Mouse (Mus musculus) macrophage (primary cell): ENCODE results near the gene Gm8720. TPM values are rescaled to one million over a fixed set of nuclear protein-coding genes. Genes with fewer than 3 reads are reported as not detected.
"Not testable (repeated sequence)": the region's sequence is repeated elsewhere in the genome, so short reads cannot be mapped to it uniquely, and the experiment has no call there.

ENCODE experiments used
- H3K27ac ChIP-seq: fragments of 350-480 bp; formaldehyde crosslinking; 2 replicates; pipeline ENCODE4 v1.9.0; 2021
- H3K36me3 ChIP-seq: fragments of 350-480 bp; formaldehyde crosslinking; 2 replicates; pipeline ENCODE4 v1.9.0; 2021; ENCODE audit errors: inconsistent target
- H3K4me3 ChIP-seq: fragments of 350-480 bp; formaldehyde crosslinking; 2 replicates; pipeline ENCODE4 v1.9.0; 2021; ENCODE audit errors: inconsistent target
- H3K79me2 ChIP-seq: fragments of 350-480 bp; formaldehyde crosslinking; 2 replicates; pipeline ENCODE4 v1.9.0; 2021; ENCODE audit errors: inconsistent target
- WGBS: methylation state at CpG from one replicate; pipeline ENCODE4 v1.1.7; 2026; ENCODE audit warnings: inconsistent platforms; ENCODE audit not compliant: missing documents; 5-methylcytosine and 5-hydroxymethylcytosine counted together
- polyA plus RNA-seq: library from polyadenylated mRNA; stranded (reverse); fragments of 250-400 nt; gene quantifications from 3 replicates; pipeline ENCODE4 v1.2.4, GENCODE M21; 2018; ENCODE audit warnings: inconsistent platforms
- total RNA-seq, 78 experiments: library from RNA; depleted of rRNA; stranded (reverse); fragments of 250-400 nt; gene quantifications; 1 replicate in 9 of 78; 2 replicates in 24 of 78; 3 replicates in 43 of 78; 4 replicates in 2 of 78; pipeline ENCODE4 v1.2.4; 2018; ENCODE audit warnings: inconsistent platforms in 56 of 78

Gm8720 gene
- total RNA-seq (2018; cell fraction: chromatin; rRNA removed) = not detected
- not detected for total RNA-seq (2018; cell fraction: cytosol; rRNA removed)
- not detected for total RNA-seq (2018; cell fraction: nucleus; rRNA removed)
- not detected in 3 replicates for polyA plus RNA-seq

DNA sequence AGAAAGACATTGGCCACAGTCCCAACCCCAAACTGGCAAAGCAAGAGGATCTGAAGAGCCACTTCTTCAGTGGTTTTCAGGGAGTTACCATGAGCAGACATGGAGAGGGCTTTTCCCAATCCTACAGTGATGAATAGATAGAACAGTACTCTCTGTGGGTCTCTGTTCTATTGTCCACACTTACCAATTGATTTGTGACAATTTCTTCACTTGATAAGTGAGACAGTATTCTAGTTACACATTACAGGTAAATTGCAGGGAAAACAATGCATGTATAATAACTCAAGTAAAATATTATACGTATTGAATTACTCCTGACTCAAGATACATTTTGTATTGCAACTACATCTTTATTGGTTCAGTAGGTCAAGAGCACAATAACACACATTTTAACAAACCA is at the start of gene Gm8720:
Gene Gm8720, minus strand, starts transcription at position 101 of the 400 bp plus-strand sequence.
- H3K4me3 ChIP-seq, H3K36me3 ChIP-seq, H3K79me2 ChIP-seq, H3K27ac ChIP-seq: not testable (repeated sequence)
- no CpG with 5 or more reads among the region's 1 CpGs for WGBS

DNA sequence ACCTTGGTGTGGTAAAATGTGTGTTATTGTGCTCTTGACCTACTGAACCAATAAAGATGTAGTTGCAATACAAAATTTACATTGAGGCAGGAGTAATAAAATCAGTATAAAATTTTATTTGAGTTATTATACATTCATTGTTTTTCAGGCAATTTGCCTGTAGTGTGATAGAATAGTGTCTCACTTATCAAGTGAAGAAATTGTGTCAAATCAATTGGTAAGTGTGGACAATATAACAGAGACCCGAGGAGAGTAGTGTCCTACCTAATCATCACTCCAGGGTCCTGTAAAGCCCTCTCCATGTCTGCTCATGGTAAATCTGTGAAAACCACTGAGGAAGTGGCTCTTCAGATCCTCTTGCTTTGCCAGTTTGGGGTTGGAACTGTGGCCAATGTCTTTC is 12.0 kb downstream of the Gm8720 start, which contains the start of gene Vmn1r163:
Gene Vmn1r163, plus strand, starts transcription at position 301 of the 400 bp plus-strand sequence.
- no CpG with 5 or more reads among the region's 1 CpGs for WGBS
- H3K79me2 ChIP-seq, H3K4me3 ChIP-seq, H3K36me3 ChIP-seq, H3K27ac ChIP-seq: not testable (repeated sequence)

DNA sequence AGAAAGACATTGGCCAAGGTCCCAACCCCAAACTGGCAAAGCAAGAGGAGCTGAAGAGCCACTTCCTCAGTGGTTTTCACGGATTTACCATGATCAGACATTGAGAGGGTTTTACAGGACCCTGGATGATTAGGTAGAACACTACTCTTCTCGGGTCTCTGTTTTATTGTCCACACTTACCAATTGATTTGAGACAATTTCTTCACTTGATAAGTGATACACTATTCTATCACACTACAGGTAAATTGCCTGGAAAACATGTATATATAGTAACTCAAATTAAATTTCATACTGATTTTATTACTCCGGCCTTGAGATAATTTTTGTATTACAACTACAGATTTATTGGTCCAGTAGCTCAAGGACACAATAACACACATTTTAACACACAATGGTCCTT is 47.4 kb downstream of the Gm8720 start, which contains the start of gene Gm4216:
Gene Gm4216, minus strand, starts transcription at position 101 of the 400 bp plus-strand sequence.
- H3K79me2 ChIP-seq, H3K4me3 ChIP-seq, H3K36me3 ChIP-seq, H3K27ac ChIP-seq: not testable (repeated sequence)
- WGBS = no CpG with 5 or more reads among the region's 3 CpGs

Other genes starting within 250 kb of the Gm8720 start
- gene Vmn1r159, start 223.9 kb downstream of the Gm8720 start, polyA plus RNA-seq = not detected in 3 replicates
- gene Vmn1r160, start 196.2 kb downstream of the Gm8720 start, polyA plus RNA-seq = not detected in 3 replicates
- not detected in 3 replicates for gene Gm4214, start 82.8 kb downstream of the Gm8720 start, polyA plus RNA-seq
- gene Gm4216, start 47.5 kb downstream of the Gm8720 start, polyA plus RNA-seq = not detected in 3 replicates
- not detected in 3 replicates for gene Vmn1r163, start 11.9 kb downstream of the Gm8720 start, polyA plus RNA-seq
- not detected in 3 replicates for gene Gm10662, start 77.0 kb upstream of the Gm8720 start, polyA plus RNA-seq
- not detected in 3 replicates for gene Vmn1r165, start 149.9 kb upstream of the Gm8720 start, polyA plus RNA-seq
- gene Vmn1r166, start 184.2 kb upstream of the Gm8720 start, polyA plus RNA-seq = not detected in 3 replicates
- not detected in 3 replicates for gene Gm6902, start 211.4 kb upstream of the Gm8720 start, polyA plus RNA-seq
- gene Nlrp4e, start 233.7 kb upstream of the Gm8720 start, polyA plus RNA-seq = not detected in 3 replicates